In genomic region chr5:82793197-82793596, GRCm38 (mm10) we compare ENCODE assay signal across 15 mouse cellular contexts.
"Had no signal": no experiment of that assay in that cellular context is flagged by ENCODE, and none has a peak within 500 bp of the region (broad histone marks: within the 10 kb centered on the region; RNA-seq: fewer than 3 reads in every experiment).

No protein-coding gene starts in this region.

- H3K27me3 ChIP-seq: limb, embryonic 12.5 days; limb, embryonic 15.5 days had no signal

- H3K27ac ChIP-seq: limb, embryonic 12.5 days; limb, embryonic 15.5 days; liver, embryonic 14.5 days; macrophage had no signal

- H3K4me1 ChIP-seq: limb, embryonic 12.5 days; limb, embryonic 15.5 days had no signal

- H3K9me3 ChIP-seq: limb, embryonic 12.5 days; limb, embryonic 15.5 days had no signal

- ATAC-seq: liver, postnatal 0 days; lung, postnatal 0 days had no signal

- DNase-seq: kidney, adult 18-20 months; kidney, adult 9 months; kidney, postnatal 14 days; kidney, postnatal 4 days; left cerebral cortex, postnatal 4 days; liver, postnatal 0 days; lung, embryonic 14.5 days; thymus, adult 18-20 months; thymus, postnatal 36 days had no signal

- H3K36me3 ChIP-seq: limb, embryonic 12.5 days; limb, embryonic 15.5 days had no signal

- H3K9ac ChIP-seq: limb, embryonic 12.5 days; limb, embryonic 15.5 days; liver, embryonic 14.5 days; liver, postnatal 0 days; lung, embryonic 14.5 days had no signal

- H3K4me2 ChIP-seq: limb, embryonic 12.5 days; limb, embryonic 15.5 days; liver, embryonic 11.5 days; lung, embryonic 14.5 days had no signal

- H3K4me3 ChIP-seq: limb, embryonic 12.5 days; limb, embryonic 15.5 days had no signal
